Mouse (Mus musculus) lung, postnatal 0 days (tissue): ENCODE measurements around the gene Rps6ka5.

Experiments
- CTCF ChIP-seq: IDR thresholded peaks from 2 replicates; pipeline ENCODE4 v1.5.1; 2016; ENCODE audit warnings: antibody characterized with exemption, mild to moderate bottlenecking
- EP300 ChIP-seq: IDR thresholded peaks from 2 replicates; pipeline ENCODE4 v1.6.1; 2016; ENCODE audit warnings: antibody characterized with exemption, mild to moderate bottlenecking, control low read depth

DNA sequence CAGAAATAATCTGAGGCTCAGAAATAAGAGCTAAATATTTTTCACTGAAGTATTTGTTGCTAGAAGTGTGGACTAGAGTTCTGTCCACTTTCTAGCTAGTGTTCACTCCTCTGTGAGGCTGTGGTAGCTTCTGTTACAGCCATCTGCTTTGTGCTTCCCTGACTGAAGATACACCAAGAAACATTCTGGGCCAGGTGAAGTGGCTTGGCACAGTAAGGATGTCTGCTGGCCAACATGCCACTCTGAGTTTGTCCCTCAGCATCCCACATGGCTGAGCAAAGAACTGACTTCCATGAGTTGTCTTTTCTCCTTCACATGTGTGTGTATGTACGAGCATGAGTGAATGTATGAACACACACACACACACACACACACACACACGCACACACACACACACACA is 147.6 kb downstream of the Rps6ka5 start:
- no peak for TF ChIP-seq EP300
- TF ChIP-seq CTCF: no peak
